Mouse (Mus musculus): ENCODE results near the gene Fam107b. TPM values are rescaled to one million over a fixed set of nuclear protein-coding genes. Genes with fewer than 3 reads are reported as not detected.
A peak's percentile ranks its signal among the peaks of the same experiment; 100 is the strongest.

Gene Fam107b
- polyA plus RNA-seq, 1 experiment, result 25.9 TPM

DNA sequence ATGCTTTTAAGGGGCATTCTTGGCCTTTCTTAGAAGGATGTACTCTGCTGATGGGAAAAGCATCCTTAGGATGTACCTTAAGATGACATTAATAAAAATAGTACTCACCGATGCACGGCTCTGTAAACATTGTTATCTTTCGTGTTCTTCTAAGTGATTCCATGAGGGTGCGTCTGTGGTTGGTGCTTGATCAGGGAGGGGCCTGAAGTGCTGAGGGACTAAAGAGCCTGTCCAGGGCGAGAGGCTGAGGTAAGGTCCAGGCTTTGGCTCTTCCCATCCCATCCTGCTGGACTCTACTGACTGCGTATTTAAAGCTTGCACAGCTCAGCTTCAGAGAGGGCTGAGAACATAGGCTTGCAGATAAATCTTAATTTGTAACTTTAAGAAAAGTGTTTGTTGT is 151.7 kb downstream of the Fam107b start:
- no peak overlapping the region for H3K4me3 ChIP-seq (ENCODE audit: extremely low read depth, insufficient read depth, insufficient read length)
- no peaks in the 10 kb centered on the region for H3K36me3 ChIP-seq (ENCODE audit: control insufficient read depth, insufficient read depth, low read length)
- TF ChIP-seq POLR2A (IDR thresholded peaks at IDR 0.05; ENCODE audit: low read depth, low read length) (no peak), CTCF (IDR thresholded peaks at IDR 0.05; ENCODE audit: extremely low read depth, insufficient read depth, insufficient read length, insufficient replicate concordance) (no peak)
- WGBS, result 68% methylated on average over 6 of the region's 6 CpGs
- H3K27ac ChIP-seq (ENCODE audit: insufficient read depth, low read length), result 0 out of 2 replicates have a peak overlapping the region, but pooled peaks have one; percentile 27
- peaks cover 60% of the 10 kb centered on the region for H3K4me1 ChIP-seq (ENCODE audit: control insufficient read depth, insufficient read depth, insufficient read length)
- no peak for DNase-seq (ENCODE audit: low read depth in 1 of 2, low spot score in 2 of 2)
- H3K27me3 ChIP-seq (ENCODE audit: control insufficient read depth, insufficient read depth, low read length), result no peaks in the 10 kb centered on the region

DNA sequence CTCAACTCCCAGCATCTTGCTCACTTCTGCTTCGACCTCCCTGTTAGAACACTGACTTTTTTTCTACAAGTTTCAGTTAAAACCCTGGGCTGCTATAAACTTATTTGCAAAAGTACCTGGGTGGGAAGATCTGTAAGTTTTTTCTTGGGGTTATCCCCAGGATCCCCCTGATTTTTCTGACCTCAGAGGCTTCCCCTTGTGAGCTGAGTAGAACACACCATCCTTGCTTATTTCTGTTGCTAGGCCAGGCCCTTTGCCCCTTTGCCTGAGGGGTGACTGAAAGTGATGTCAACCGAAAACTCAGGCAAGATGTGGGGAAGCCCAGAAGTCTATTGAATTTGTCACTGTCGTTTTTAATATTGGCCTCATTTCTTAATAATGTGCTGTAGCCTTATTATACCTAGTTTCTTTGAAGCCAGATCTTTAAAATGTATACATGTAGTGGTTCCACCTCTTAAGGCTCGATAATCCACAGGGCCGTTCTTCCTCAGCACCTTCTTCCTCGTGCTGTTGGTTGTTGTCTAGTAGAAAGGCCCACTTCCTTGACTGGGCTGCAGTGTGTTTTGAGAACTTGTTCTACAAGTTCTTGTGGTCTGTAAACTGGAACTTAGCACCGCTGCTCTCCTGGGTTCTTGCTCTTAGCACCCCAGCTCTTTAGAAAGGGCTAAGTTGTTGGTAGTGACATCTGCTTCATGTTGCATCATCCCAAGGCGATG is 153.3 kb downstream of the Fam107b start:
- Histone ChIP-seq H3K36me3 (ENCODE audit: control insufficient read depth, insufficient read depth, low read length) (no peaks in the 10 kb centered on the region), H3K4me1 (ENCODE audit: control insufficient read depth, insufficient read depth, insufficient read length) (peaks cover 57% of the 10 kb centered on the region), H3K27ac (ENCODE audit: insufficient read depth, low read length) (peak overlapping the region; percentile 84)

DNA sequence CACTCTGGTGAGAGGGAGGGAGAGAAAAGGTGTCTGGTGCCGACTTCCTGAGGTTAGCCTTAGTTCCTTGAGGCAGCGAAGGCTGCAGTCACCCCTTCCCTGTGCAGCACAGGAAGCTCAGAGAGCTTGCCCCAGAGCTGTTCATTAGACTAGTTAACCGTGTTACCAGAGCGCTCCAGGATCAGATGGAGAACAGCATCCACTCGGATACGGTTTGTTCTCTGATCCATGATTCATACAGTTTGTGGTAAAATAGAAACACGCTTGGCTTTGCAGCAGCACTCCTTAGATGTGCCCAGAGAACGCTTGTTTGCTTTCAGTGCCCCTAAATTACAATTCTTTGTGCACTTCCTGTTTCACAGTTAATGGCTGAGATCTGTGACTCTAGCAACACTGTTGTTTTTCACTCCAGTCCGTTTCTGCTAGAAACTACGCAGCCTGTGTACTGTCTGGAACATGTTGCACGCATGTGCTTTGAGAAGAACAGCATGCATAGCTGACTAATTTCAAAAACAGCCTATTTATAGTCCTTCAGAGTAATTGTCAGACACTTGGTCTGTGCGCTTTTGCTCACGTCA is 156.3 kb downstream of the Fam107b start:
- Histone ChIP-seq H3K27me3 (ENCODE audit: control insufficient read depth, insufficient read depth, low read length) (no peaks in the 10 kb centered on the region), H3K4me3 (ENCODE audit: extremely low read depth, insufficient read depth, insufficient read length) (peak overlapping the region; percentile 1; the same call in 1 of the 2 replicates), H3K27ac (ENCODE audit: insufficient read depth, low read length) (peak overlapping the region; percentile 98), H3K4me1 (ENCODE audit: control insufficient read depth, insufficient read depth, insufficient read length) (peaks cover 62% of the 10 kb centered on the region), H3K36me3 (ENCODE audit: control insufficient read depth, insufficient read depth, low read length) (no peaks in the 10 kb centered on the region)
- TF ChIP-seq CTCF (IDR thresholded peaks at IDR 0.05; ENCODE audit: extremely low read depth, insufficient read depth, insufficient read length, insufficient replicate concordance) (no peak), POLR2A (IDR thresholded peaks at IDR 0.05; ENCODE audit: low read depth, low read length) (no peak)
- WGBS, result 6% methylated on average over 13 of the region's 13 CpGs
- peak; percentile 52 to 87 for DNase-seq (ENCODE audit: low read depth in 1 of 2, low spot score in 2 of 2)

More for the DNA sequence above, 153.3 kb downstream of the Fam107b start:
- WGBS, result 18% methylated on average over 8 of the region's 8 CpGs
- TF ChIP-seq CTCF (IDR thresholded peaks at IDR 0.05; ENCODE audit: extremely low read depth, insufficient read depth, insufficient read length, insufficient replicate concordance) (no peak), POLR2A (IDR thresholded peaks at IDR 0.05; ENCODE audit: low read depth, low read length) (no peak)
- no peaks in the 10 kb centered on the region for H3K27me3 ChIP-seq (ENCODE audit: control insufficient read depth, insufficient read depth, low read length)
- peak in 1 of 2 experiments; percentile 39 for DNase-seq (ENCODE audit: low read depth in 1 of 2, low spot score in 2 of 2)
- no peak overlapping the region for H3K4me3 ChIP-seq (ENCODE audit: extremely low read depth, insufficient read depth, insufficient read length)

DNA sequence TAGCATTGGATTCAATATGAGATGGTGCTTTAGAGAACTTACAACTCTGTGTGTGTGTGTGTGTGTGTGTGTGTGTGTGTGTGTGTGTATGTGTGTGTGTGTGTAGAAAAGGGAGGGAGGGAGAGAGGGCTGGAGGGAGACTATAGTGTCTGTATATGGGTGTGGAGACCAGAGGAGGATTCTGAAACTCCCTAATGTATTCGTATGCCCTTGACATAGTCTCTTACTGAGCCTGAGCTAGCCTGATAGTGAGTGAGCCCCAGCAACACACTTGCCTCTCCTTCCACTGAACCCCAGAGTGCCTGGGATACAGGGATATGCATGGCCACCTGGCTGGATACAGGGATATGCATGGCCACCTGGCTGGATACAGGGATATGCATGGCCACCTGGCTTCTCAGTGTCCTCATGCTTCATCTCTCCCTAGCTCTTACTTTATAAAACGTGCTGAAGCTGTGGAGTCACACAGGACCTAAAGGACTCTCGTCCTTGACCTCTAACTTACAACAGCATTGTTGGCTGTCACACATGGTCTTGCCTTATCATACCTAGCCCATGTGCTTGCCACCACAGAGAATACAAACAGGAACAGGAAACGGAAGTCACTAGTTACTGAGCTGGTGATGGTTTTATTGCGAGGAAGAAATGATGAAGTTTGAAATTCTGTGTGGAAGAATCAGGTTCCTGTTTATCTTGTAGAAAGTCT is 157.1 kb downstream of the Fam107b start:
- peak; percentile 41 to 73 for DNase-seq (ENCODE audit: low read depth in 1 of 2, low spot score in 2 of 2)
- H3K27ac ChIP-seq (ENCODE audit: insufficient read depth, low read length), result peak overlapping the region; percentile 98
- H3K27me3 ChIP-seq (ENCODE audit: control insufficient read depth, insufficient read depth, low read length), result no peaks in the 10 kb centered on the region
- no peak overlapping the region for H3K4me3 ChIP-seq (ENCODE audit: extremely low read depth, insufficient read depth, insufficient read length)
- H3K4me1 ChIP-seq (ENCODE audit: control insufficient read depth, insufficient read depth, insufficient read length), result peaks cover 65% of the 10 kb centered on the region
- H3K36me3 ChIP-seq (ENCODE audit: control insufficient read depth, insufficient read depth, low read length), result no peaks in the 10 kb centered on the region
- TF ChIP-seq POLR2A (IDR thresholded peaks at IDR 0.05; ENCODE audit: low read depth, low read length) (peak; percentile 19; the same call in 1 of the 2 replicates), CTCF (IDR thresholded peaks at IDR 0.05; ENCODE audit: extremely low read depth, insufficient read depth, insufficient read length, insufficient replicate concordance) (no peak)
- WGBS, result 4% methylated on average over 5 of the region's 5 CpGs

DNA sequence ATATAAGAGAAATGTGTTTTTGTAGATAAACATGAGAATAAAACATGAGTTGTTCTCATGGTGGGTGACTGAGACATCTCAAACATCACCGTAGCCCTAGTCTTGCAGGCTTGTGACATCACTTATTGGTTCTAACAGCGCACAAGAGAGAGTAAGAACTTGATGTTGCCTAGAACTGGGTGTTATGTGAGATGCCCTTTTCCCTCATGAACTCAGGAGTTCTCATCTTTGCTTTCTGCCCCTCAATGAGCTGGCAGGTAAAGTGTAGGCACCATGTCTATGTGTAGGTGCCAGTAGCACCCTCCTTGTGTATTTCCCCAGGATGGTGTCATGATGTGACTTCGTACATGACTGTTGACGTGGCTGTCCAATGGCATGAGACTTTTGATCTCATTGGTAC is 157.8 kb downstream of the Fam107b start:
- H3K4me3 ChIP-seq (ENCODE audit: extremely low read depth, insufficient read depth, insufficient read length), result no peak overlapping the region
- H3K27ac ChIP-seq (ENCODE audit: insufficient read depth, low read length), result peak overlapping the region; percentile 92
- 87% methylated on average over 4 of the region's 4 CpGs for WGBS
- no peak for TF ChIP-seq POLR2A (IDR thresholded peaks at IDR 0.05; ENCODE audit: low read depth, low read length)
- no peak for TF ChIP-seq CTCF (IDR thresholded peaks at IDR 0.05; ENCODE audit: extremely low read depth, insufficient read depth, insufficient read length, insufficient replicate concordance)
- peaks cover 64% of the 10 kb centered on the region for H3K4me1 ChIP-seq (ENCODE audit: control insufficient read depth, insufficient read depth, insufficient read length)
- no peak for DNase-seq (ENCODE audit: low read depth in 1 of 2, low spot score in 2 of 2)
- H3K36me3 ChIP-seq (ENCODE audit: control insufficient read depth, insufficient read depth, low read length), result no peaks in the 10 kb centered on the region
- H3K27me3 ChIP-seq (ENCODE audit: control insufficient read depth, insufficient read depth, low read length), result no peaks in the 10 kb centered on the region

DNA sequence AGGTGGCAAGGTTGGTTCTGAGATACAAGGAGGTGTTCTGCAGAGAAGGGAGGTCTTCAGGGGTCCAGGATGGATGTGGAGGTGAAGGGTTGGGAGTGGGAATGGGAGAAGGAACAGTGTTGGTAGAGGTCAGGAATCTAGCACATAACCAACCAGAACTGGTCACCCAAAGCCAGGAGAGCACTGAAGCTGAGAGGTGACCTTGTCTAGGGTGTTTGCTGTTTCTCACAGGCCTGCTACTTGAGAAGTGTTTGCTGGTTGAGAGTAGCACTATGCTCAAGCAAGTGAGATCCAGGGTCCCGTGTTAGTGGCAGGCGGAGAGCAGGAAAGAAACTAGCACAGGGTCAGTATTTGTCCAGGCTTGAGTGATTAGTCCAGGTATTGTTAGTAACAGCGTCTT is 159.3 kb downstream of the Fam107b start:
- Histone ChIP-seq H3K27ac (ENCODE audit: insufficient read depth, low read length) (peak overlapping the region; percentile 86), H3K4me3 (ENCODE audit: extremely low read depth, insufficient read depth, insufficient read length) (no peak overlapping the region), H3K36me3 (ENCODE audit: control insufficient read depth, insufficient read depth, low read length) (no peaks in the 10 kb centered on the region), H3K27me3 (ENCODE audit: control insufficient read depth, insufficient read depth, low read length) (no peaks in the 10 kb centered on the region), H3K4me1 (ENCODE audit: control insufficient read depth, insufficient read depth, insufficient read length) (peaks cover 54% of the 10 kb centered on the region)
- WGBS, result 71% methylated on average over 3 of the region's 3 CpGs
- no peak for DNase-seq (ENCODE audit: low read depth in 1 of 2, low spot score in 2 of 2)
- no peak for TF ChIP-seq CTCF (IDR thresholded peaks at IDR 0.05; ENCODE audit: extremely low read depth, insufficient read depth, insufficient read length, insufficient replicate concordance)
- no peak for TF ChIP-seq POLR2A (IDR thresholded peaks at IDR 0.05; ENCODE audit: low read depth, low read length)
